Mouse (Mus musculus): ENCODE measurements around the gene Btbd18. TPM values are rescaled to one million over a fixed set of nuclear protein-coding genes. Genes with fewer than 3 reads are reported as not detected.

The Btbd18 gene
- polyA plus RNA-seq, 1 experiment from 2014 or later: 0.12 TPM

DNA sequence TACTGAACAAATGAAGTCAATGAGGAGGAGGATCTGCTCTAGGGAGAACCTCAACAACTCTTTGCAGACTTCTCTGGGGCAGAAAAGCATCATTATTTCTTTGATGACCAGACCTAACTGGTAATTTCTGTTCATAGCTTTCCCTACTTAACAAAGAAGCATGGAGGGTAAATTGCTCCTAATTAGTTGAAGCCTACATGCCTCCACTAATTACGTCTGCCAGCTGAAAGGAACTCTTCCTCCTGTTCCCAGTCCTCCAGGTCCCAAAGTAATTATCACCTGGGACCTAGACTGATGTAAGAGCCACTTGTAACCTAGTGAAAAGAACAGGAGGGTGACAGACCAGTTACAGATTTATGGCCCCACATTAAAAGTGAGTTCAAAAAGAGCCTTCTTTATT is 48.6 kb downstream of the Btbd18 start:
- no peak overlapping the region for H3K4me2 ChIP-seq
- H3K4me1 ChIP-seq: peaks cover 24% of the 10 kb centered on the region
- no peak for ATAC-seq (ENCODE audit: extremely low read depth, insufficient number of reproducible peaks, low FRiP score, low TSS enrichment)
- no peaks in the 10 kb centered on the region for H3K9me3 ChIP-seq
- WGBS: 70% methylated on average over 1 of the region's 1 CpGs
- H3K4me3 ChIP-seq: no peak overlapping the region
- no peak overlapping the region for H3K9ac ChIP-seq
- H3K27me3 ChIP-seq (replicated peaks): no peaks in the 10 kb centered on the region
- H3K27ac ChIP-seq (replicated peaks): no peak overlapping the region
- peaks cover 81% of the 10 kb centered on the region for H3K36me3 ChIP-seq

- no peaks in the 10 kb centered on the region for H3K9me3 ChIP-seq
- WGBS: 83% methylated on average over 2 of the region's 2 CpGs
- H3K4me2 ChIP-seq: no peak overlapping the region
- no peaks in the 10 kb centered on the region for H3K27me3 ChIP-seq (replicated peaks)
- peaks cover 44% of the 10 kb centered on the region for H3K36me3 ChIP-seq
- peaks cover 38% of the 10 kb centered on the region for H3K4me1 ChIP-seq
- H3K9ac ChIP-seq: no peak overlapping the region
- no peak overlapping the region for H3K4me3 ChIP-seq
- H3K27ac ChIP-seq (replicated peaks): no peak overlapping the region
- ATAC-seq (ENCODE audit: extremely low read depth, insufficient number of reproducible peaks, low FRiP score, low TSS enrichment): no peak
Measured at GRCm38 (mm10) chr2:84711898-84712297, 53.0 kb downstream of the Btbd18 start.

- Histone ChIP-seq H3K9ac (peak overlapping the region; percentile 99), H3K36me3 (peaks cover 19% of the 10 kb centered on the region), H3K27me3 (replicated peaks) (no peaks in the 10 kb centered on the region), H3K27ac (replicated peaks) (peak overlapping the region; percentile 99), H3K4me2 (peak overlapping the region; percentile 82), H3K4me1 (peaks cover 32% of the 10 kb centered on the region), H3K4me3 (peak overlapping the region; percentile 99), H3K9me3 (no peaks in the 10 kb centered on the region)
- WGBS: under 1% methylated on average over 24 of the region's 26 CpGs
- ATAC-seq (ENCODE audit: extremely low read depth, insufficient number of reproducible peaks, low FRiP score, low TSS enrichment): peak; percentile 1; the same call in 1 of the 2 replicates
Measured at GRCm38 (mm10) chr2:84714422-84714810, 55.5 kb downstream of the Btbd18 start.

DNA sequence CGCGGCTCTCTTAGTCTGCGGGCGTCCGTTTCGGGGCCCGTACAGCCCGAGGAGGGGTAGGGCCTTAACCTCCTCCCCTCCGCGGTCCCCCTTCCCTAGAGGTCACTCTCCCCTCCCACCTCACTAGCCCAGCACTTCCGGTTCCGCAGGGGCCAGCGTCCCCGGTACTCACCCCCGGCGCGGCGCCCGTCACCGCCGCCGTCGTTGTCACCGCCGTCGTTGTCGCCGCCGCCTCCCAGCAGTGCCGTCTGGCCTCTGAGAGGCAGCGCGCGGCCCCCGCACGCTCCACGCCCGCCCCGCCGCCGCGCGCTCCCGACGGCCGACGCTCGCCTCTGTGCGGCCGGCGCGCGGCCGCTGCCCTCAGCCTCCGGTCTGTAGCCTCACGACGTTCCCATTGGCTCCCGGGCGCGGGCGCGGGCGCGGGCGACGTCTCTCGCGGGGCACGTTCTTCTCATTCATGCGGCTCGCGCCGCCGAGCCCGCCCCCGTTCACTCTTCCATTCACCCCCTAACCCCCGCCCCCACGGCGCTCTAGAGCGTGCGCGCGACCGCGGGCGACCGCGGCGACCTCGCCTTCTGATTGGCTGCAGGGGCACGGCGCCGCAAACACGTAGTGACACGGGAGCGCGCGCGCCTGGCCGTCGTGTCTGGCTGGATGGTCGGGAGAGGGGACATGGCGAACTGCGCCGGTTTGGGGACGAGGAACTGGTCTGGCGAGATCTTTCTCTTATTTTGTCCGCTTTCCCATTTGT is 56.1 kb downstream of the Btbd18 start, which contains the start of gene Zdhhc5:
Gene Zdhhc5, minus strand, starts transcription at position 370 of the 751 bp plus-strand sequence.
- peak; percentile 94 for ATAC-seq (ENCODE audit: extremely low read depth, insufficient number of reproducible peaks, low FRiP score, low TSS enrichment)
- Histone ChIP-seq H3K36me3 (peaks cover 14% of the 10 kb centered on the region), H3K27me3 (replicated peaks) (no peaks in the 10 kb centered on the region), H3K4me2 (peak within 1 kb of the TSS; percentile 82), H3K4me3 (peak within 1 kb of the TSS; percentile 99), H3K27ac (replicated peaks) (peak within 1 kb of the TSS; percentile 99), H3K4me1 (peaks cover 32% of the 10 kb centered on the region), H3K9ac (peak within 1 kb of the TSS; percentile 99), H3K9me3 (no peaks in the 10 kb centered on the region)
- under 1% methylated on average over 96 of the region's 107 CpGs for WGBS

DNA sequence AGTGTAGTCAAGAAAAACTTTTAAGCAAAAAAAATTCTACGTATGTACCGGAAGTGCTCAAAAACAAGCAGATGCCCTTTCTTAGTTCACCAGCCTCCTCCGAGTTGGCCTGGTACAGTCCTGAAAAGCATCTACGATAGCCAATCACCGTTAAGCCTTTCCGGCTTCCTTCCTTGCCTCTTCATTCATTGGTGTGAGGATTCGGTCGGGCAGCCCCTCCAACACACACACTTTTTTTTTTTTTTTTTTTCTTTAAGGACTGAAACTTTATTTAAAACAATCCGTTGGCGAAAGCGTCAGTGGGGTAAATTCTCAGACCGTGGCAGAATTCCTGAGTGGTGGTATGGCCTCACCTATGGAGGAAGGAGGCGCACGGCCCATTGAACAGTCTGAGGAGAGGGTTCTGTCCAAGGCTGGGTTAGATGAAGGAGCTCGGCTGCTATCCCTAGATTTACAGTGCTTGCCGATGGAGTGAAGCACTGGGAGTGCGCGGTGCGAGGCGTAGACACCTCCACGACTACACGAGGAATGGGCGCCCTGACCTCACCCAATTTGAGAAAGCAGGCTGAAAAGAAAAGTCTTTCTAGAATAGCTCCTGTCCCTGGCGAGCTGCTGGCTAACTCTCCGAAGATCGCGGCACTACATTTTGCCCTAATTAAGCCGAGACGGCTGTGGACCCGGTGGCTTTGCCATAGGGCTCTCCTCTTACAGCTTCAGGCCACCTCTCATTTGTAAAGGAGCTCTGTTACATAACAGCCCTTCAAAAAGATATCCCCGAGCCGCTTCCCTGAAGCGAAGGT is 56.9 kb downstream of the Btbd18 start:
- Histone ChIP-seq H3K4me3 (peak overlapping the region; percentile 99), H3K9ac (peak overlapping the region; percentile 85), H3K36me3 (peaks cover 6% of the 10 kb centered on the region), H3K4me2 (peak overlapping the region; percentile 82), H3K27ac (replicated peaks) (peak overlapping the region; percentile 99), H3K9me3 (no peaks in the 10 kb centered on the region), H3K4me1 (peaks cover 32% of the 10 kb centered on the region), H3K27me3 (replicated peaks) (no peaks in the 10 kb centered on the region)
- under 1% methylated on average over 33 of the region's 33 CpGs for WGBS
- ATAC-seq (ENCODE audit: extremely low read depth, insufficient number of reproducible peaks, low FRiP score, low TSS enrichment): peak; percentile 82

DNA sequence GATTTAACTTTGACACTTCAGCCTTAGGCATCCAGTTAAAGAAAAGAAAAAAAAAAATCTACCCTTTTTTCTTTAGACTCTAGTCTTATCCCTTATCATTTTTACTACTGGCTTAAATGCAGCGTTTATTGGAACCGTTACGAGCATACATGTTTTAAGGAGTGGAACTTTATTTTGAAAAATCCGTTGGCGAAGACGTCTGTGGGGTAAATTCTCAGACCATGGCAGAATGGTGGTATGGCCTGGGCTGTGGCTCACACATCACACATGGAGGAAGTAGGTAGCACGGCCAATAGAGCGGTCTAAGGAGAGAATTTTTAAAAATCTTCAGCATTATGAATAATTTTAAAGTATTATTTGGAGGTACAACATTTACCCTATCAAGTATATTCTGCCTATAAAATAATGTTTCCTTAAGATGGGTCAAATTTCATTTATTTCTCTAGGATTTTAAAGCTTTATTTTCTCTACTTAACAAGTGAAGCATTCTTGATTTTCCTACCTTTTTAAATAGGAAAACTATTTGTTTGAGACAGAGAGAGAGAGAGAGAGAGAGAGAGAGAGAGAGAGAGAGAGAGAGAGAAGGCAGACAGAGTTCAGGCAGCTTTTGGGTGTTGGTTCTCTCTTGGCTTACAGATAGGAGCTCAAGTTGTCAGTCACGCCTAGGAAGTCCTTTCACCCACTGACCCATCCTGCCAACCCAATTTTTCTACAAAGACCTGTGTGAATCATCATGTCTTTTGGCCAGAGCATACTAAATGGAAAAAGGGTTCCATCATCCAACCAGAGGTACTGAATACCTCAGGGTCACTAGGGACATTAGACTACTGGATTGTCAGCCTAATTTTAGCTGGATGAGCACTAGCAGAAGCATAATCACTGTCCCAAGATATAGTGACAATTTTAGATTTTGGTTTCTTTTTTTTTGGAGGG is 57.8 kb downstream of the Btbd18 start:
- H3K27me3 ChIP-seq (replicated peaks): no peaks in the 10 kb centered on the region
- peak overlapping the region; percentile 85 for H3K9ac ChIP-seq
- ATAC-seq (ENCODE audit: extremely low read depth, insufficient number of reproducible peaks, low FRiP score, low TSS enrichment): no peak
- peaks cover 32% of the 10 kb centered on the region for H3K4me1 ChIP-seq
- peak overlapping the region; percentile 82 for H3K4me2 ChIP-seq
- H3K36me3 ChIP-seq: peaks cover 8% of the 10 kb centered on the region; the same call in 1 of the 2 replicates
- peak overlapping the region; percentile 99 for H3K4me3 ChIP-seq
- WGBS: 23% methylated on average over 9 of the region's 9 CpGs
- H3K27ac ChIP-seq (replicated peaks): peak overlapping the region; percentile 99
- no peaks in the 10 kb centered on the region for H3K9me3 ChIP-seq

DNA sequence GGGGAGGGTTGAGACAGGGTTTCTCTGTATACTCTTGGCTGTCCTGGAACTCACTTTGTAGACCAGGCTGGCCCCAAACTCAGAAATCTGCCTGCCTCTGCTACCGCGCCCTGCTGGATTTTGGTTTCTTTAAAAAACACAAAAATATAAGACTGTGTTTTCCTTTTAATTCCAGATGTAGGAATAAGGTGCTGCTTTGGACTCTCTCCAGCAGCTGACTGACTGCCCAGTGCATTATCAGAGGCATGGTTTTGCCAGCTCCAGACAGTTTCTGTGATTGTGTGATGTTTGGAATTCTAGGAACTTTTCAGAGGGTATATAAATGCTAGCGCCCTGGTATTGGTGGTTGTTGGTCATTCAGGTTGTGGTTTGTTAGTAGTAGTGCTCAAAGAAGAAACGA is 58.5 kb downstream of the Btbd18 start:
- Histone ChIP-seq H3K27ac (replicated peaks) (no peak overlapping the region), H3K27me3 (replicated peaks) (no peaks in the 10 kb centered on the region), H3K36me3 (peaks cover 14% of the 10 kb centered on the region), H3K9ac (no peak overlapping the region), H3K4me3 (no peak overlapping the region), H3K4me1 (peaks cover 29% of the 10 kb centered on the region), H3K9me3 (no peaks in the 10 kb centered on the region), H3K4me2 (no peak overlapping the region; the same call in 1 of the 2 replicates)
- no peak for ATAC-seq (ENCODE audit: extremely low read depth, insufficient number of reproducible peaks, low FRiP score, low TSS enrichment)
- WGBS: 87% methylated on average over 4 of the region's 4 CpGs

Other genes starting within 250 kb of the Btbd18 start
- gene Calcrl, start 233.7 kb upstream of the Btbd18 start, polyA plus RNA-seq (2015; fragmentation: Nextera tagmentation; extraction: Ambion mirVana): 38.6 and 39.2 TPM in 2 replicates
- 72.0 and 80.3 TPM in 2 replicates for gene Tfpi, start 182.3 kb upstream of the Btbd18 start, polyA plus RNA-seq (2015; fragmentation: Nextera tagmentation; extraction: Ambion mirVana)
- 60.6 and 63.6 TPM in 2 replicates for gene Ctnnd1, start 8.3 kb upstream of the Btbd18 start, polyA plus RNA-seq (2015; fragmentation: Nextera tagmentation; extraction: Ambion mirVana)
- 272 and 285 TPM in 2 replicates for gene Selenoh, start 11.7 kb downstream of the Btbd18 start, polyA plus RNA-seq (2015; fragmentation: Nextera tagmentation; extraction: Ambion mirVana)
- gene Gm28635, start 19.0 kb downstream of the Btbd18 start, polyA plus RNA-seq (2015; fragmentation: Nextera tagmentation; extraction: Ambion mirVana): not detected in 2 replicates
- 26.1 and 26.6 TPM in 2 replicates for gene Med19, start 19.3 kb downstream of the Btbd18 start, polyA plus RNA-seq (2015; fragmentation: Nextera tagmentation; extraction: Ambion mirVana)
- gene Tmx2, start 20.1 kb downstream of the Btbd18 start, polyA plus RNA-seq (2015; fragmentation: Nextera tagmentation; extraction: Ambion mirVana): 136 and 163 TPM in 2 replicates
- 20.8 and 21.9 TPM in 2 replicates for gene Zdhhc5, start 56.1 kb downstream of the Btbd18 start, polyA plus RNA-seq (2015; fragmentation: Nextera tagmentation; extraction: Ambion mirVana)
- gene Clp1, start 68.3 kb downstream of the Btbd18 start, polyA plus RNA-seq (2015; fragmentation: Nextera tagmentation; extraction: Ambion mirVana): 16.4 and 18.5 TPM in 2 replicates
- 7.3 and 8.4 TPM in 2 replicates for gene Ypel4, start 75.0 kb downstream of the Btbd18 start, polyA plus RNA-seq (2015; fragmentation: Nextera tagmentation; extraction: Ambion mirVana)
- gene Gm19426, start 84.6 kb downstream of the Btbd18 start, polyA plus RNA-seq (2015; fragmentation: Nextera tagmentation; extraction: Ambion mirVana): 5.7 and 6.5 TPM in 2 replicates
- gene Serping1, start 116.4 kb downstream of the Btbd18 start, polyA plus RNA-seq (2015; fragmentation: Nextera tagmentation; extraction: Ambion mirVana): 38.8 and 40.2 TPM in 2 replicates
- gene Ube2l6, start 139.7 kb downstream of the Btbd18 start, polyA plus RNA-seq (2015; fragmentation: Nextera tagmentation; extraction: Ambion mirVana): 92.5 and 114 TPM in 2 replicates
- 0.24 and 0.27 TPM in 2 replicates for gene Smtnl1, start 163.6 kb downstream of the Btbd18 start, polyA plus RNA-seq (2015; fragmentation: Nextera tagmentation; extraction: Ambion mirVana)
- 72.3 and 89.1 TPM in 2 replicates for gene Timm10, start 167.9 kb downstream of the Btbd18 start, polyA plus RNA-seq (2015; fragmentation: Nextera tagmentation; extraction: Ambion mirVana)
- gene Slc43a1, start 179.8 kb downstream of the Btbd18 start, polyA plus RNA-seq (2015; fragmentation: Nextera tagmentation; extraction: Ambion mirVana): 16.1 and 17.1 TPM in 2 replicates
- gene Rtn4rl2, start 227.6 kb downstream of the Btbd18 start, polyA plus RNA-seq (2015; fragmentation: Nextera tagmentation; extraction: Ambion mirVana): 0.72 and 0.99 TPM in 2 replicates

Measured in heart, embryonic 13.5 days (tissue).